Mouse (Mus musculus) thymus, adult 2 months (tissue): ENCODE results near the gene Slc7a14. TPM values are rescaled to one million over a fixed set of nuclear protein-coding genes. Genes with fewer than 3 reads are reported as not detected.

ENCODE experiments used
- DNase-seq: peaks from one replicate; pipeline ENCODE4 v3.0.0; 2021
- H3K27ac ChIP-seq: fragments of 200-500 bp; 2 replicates; pipeline ENCODE4 v1.5.1; 2012; ENCODE audit warnings: low read length, control low read depth; ENCODE audit not compliant: control insufficient read depth, insufficient read depth
- H3K27me3 ChIP-seq: fragments of 200-500 bp; 2 replicates; pipeline ENCODE4 v1.6.1; 2012; ENCODE audit warnings: mild to moderate bottlenecking, low read length, moderate library complexity, mixed read lengths; ENCODE audit not compliant: control insufficient read depth, insufficient read depth
- H3K36me3 ChIP-seq: fragments of 200-500 bp; 2 replicates; pipeline ENCODE4 v1.6.1; 2012; ENCODE audit warnings: mild to moderate bottlenecking, low read length, moderate library complexity; ENCODE audit not compliant: control insufficient read depth, insufficient read depth
- H3K4me1 ChIP-seq: fragments of 200-500 bp; replicated peaks from 2 replicates; pipeline ENCODE4 v1.6.1; 2012; ENCODE audit warnings: low read length; ENCODE audit not compliant: control insufficient read depth, insufficient read depth
- H3K4me3 ChIP-seq: fragments of 200-500 bp; 2 replicates; pipeline ENCODE4 v1.5.1; 2012; ENCODE audit warnings: mild to moderate bottlenecking, low read length, control low read depth, moderate library complexity; ENCODE audit not compliant: control insufficient read depth, insufficient read depth
- CTCF ChIP-seq: fragments of 200-500 bp; IDR thresholded peaks from 2 replicates; pipeline ENCODE4 v1.5.1; 2012; ENCODE audit warnings: mild to moderate bottlenecking, control low read depth, low read length, moderate library complexity, borderline replicate concordance; ENCODE audit not compliant: control insufficient read depth, poor library complexity, insufficient read depth; ENCODE audit errors: extremely low read depth
- POLR2A ChIP-seq: fragments of 200-500 bp; IDR thresholded peaks from 2 replicates; pipeline ENCODE4 v1.6.1; 2012; ENCODE audit warnings: mild to moderate bottlenecking, low read length, control low read depth, moderate library complexity; ENCODE audit not compliant: control insufficient read depth, poor library complexity, insufficient read depth; ENCODE audit errors: extremely low read depth
- WGBS: fragments of 180-500 bp; shearing (Covaris S2); methylation state at CpG from one replicate; pipeline ENCODE4 v1.1.7; 2018; 5-methylcytosine and 5-hydroxymethylcytosine counted together
- polyA plus RNA-seq: library from polyadenylated mRNA; depleted of rRNA; stranded (reverse); fragments of >200 nt; gene quantifications from 2 replicates; pipeline ENCODE4 v1.2.3, GENCODE M21; 2012

Gene Slc7a14
- polyA plus RNA-seq, 1 experiment, result 0.03 TPM

DNA sequence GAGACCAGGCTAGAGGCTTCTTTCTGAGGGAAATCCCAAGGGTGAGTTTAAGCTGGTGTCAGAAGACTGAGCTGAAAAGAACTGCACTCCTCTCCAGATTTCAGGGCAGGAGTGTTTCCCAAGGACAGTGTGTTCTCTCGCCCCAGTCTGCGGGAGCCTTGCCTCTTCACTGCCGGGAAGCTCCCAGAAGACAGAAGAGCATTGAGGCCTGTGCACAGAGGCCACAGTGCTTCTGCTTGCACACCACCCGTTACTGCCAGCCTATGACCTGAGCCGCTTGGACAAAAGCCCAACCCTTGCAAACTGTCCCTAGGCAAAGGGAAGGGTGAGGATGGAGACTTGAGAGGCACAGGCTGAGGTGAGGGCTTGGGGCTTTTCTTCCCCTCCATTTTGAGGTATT is 80.9 kb downstream of the Slc7a14 start:
- Histone ChIP-seq H3K4me3 (no peak overlapping the region), H3K36me3 (no peaks in the 10 kb centered on the region), H3K27me3 (no peaks in the 10 kb centered on the region), H3K4me1 (no peaks in the 10 kb centered on the region), H3K27ac (no peak overlapping the region)
- no peak for TF ChIP-seq POLR2A
- no peak for TF ChIP-seq CTCF
- no peak for DNase-seq
- 96% methylated on average over 5 of the region's 5 CpGs for WGBS

DNA sequence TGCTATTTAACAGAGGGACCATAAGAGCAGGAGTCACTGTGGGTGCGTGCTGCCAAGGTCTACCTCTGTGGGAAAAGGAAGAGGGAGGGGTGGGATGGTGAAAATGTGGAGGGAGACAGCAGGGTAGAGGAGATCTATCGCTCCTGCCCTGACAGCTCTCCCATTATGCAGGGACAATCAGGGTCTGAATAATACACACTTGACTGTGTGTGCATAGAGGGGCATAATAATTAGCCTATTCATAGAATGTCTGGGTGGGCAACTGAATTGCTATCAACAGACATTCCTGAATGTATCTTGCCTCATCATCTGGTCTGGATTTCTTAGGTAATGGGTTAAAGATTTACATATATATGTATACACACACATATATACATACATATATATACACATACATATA is 81.7 kb downstream of the Slc7a14 start:
- no peak for DNase-seq
- Histone ChIP-seq H3K27ac (no peak overlapping the region), H3K36me3 (no peaks in the 10 kb centered on the region), H3K27me3 (no peaks in the 10 kb centered on the region), H3K4me3 (no peak overlapping the region), H3K4me1 (no peaks in the 10 kb centered on the region)
- WGBS, result 90% methylated on average over 2 of the region's 2 CpGs
- TF ChIP-seq CTCF, result no peak
- TF ChIP-seq POLR2A, result no peak

DNA sequence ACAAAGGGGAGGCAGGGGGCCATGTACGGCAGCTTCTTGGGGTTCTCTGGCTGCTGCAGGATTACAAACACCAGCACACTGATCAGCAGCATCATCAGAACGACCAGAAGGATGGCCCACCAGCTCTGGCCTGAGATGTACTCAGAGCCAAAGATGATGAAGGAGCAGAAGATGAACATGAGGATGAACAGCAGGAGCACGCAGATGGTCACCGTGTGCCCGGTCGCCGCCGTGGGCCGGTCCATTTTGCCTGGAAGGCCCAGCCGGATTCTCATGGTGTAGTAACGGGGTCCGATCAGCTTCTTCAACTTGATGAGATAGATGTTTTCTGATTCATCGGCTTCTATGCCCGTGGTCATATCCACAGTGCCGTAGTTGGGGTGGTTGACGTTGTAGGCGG is 86.6 kb downstream of the Slc7a14 start:
- TF ChIP-seq POLR2A (no peak), CTCF (no peak)
- Histone ChIP-seq H3K4me1 (no peaks in the 10 kb centered on the region), H3K36me3 (no peaks in the 10 kb centered on the region), H3K4me3 (no peak overlapping the region), H3K27me3 (no peaks in the 10 kb centered on the region), H3K27ac (no peak overlapping the region)
- DNase-seq, result no peak
- 95% methylated on average over 17 of the region's 17 CpGs for WGBS

DNA sequence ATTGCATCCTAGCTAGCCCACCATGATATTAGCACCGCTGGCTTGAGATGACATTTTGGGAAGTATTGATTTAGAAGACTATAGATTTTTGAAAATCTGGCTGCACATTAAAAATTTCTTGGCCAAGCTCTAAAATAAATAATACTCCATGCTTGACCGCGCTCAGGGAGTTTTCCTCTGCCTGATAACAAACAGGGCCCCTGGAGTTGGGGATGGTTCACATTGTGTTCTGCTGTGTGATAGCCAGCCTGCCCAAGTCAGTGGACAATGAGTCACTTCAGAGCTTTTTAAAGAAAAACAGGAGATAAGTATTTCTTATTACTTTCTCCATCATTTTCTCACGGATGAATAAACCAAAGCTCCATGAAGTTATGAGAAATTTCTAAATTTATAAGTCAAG is 90.1 kb downstream of the Slc7a14 start:
- Histone ChIP-seq H3K4me1 (no peaks in the 10 kb centered on the region), H3K27me3 (no peaks in the 10 kb centered on the region), H3K36me3 (no peaks in the 10 kb centered on the region), H3K27ac (no peak overlapping the region), H3K4me3 (no peak overlapping the region)
- TF ChIP-seq CTCF (no peak), POLR2A (no peak)
- WGBS, result 90% methylated on average over 4 of the region's 4 CpGs
- DNase-seq, result no peak

DNA sequence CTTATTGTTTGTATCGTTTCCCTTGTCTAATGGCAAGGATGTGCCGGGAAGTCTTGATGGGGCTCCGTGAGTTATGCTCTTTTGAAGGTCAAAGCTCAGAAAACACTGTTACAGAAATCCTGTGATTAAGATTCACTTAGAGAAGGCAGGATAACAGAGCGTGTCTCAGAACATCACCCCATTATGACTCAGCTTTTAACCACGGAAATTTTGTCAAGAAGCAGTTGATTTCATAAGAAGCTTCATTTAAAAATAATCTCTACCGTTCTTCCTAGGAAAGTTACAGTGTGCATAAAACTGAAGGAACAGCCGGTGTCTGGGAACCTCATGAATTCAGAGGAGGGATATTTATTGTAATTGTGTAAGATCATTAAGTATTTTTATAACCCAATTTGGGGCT is 90.7 kb downstream of the Slc7a14 start:
- no peak overlapping the region for H3K27ac ChIP-seq
- H3K4me1 ChIP-seq, result no peaks in the 10 kb centered on the region
- TF ChIP-seq POLR2A (no peak), CTCF (no peak)
- H3K4me3 ChIP-seq, result no peak overlapping the region
- DNase-seq, result no peak
- no peaks in the 10 kb centered on the region for H3K36me3 ChIP-seq
- 86% methylated on average over 7 of the region's 7 CpGs for WGBS
- no peaks in the 10 kb centered on the region for H3K27me3 ChIP-seq

DNA sequence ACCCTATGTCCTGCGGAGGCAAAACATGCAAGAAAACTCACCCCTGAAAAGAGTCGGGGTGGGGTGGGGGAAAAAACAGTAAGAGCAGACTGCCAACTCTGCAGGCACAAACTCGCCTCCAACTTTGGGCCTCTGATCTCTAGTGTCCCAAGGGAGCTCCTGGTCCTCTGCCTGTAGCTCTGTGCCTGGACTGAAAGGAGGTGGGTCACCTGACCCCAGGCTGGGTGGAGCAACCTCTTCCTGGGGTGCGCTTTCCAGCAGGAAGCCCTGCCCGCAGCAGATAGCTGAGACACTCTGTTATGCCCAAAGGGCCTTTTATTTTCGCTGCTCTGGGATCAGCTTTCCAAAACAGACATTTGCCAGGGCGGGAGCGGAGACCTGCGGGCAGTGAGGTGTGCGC is 92.7 kb downstream of the Slc7a14 start:
- no peak overlapping the region for H3K4me3 ChIP-seq
- H3K27me3 ChIP-seq, result no peaks in the 10 kb centered on the region
- WGBS, result 84% methylated on average over 10 of the region's 10 CpGs
- no peaks in the 10 kb centered on the region for H3K36me3 ChIP-seq
- no peak for DNase-seq
- H3K4me1 ChIP-seq, result no peaks in the 10 kb centered on the region
- TF ChIP-seq CTCF (no peak), POLR2A (no peak)
- H3K27ac ChIP-seq, result no peak overlapping the region

DNA sequence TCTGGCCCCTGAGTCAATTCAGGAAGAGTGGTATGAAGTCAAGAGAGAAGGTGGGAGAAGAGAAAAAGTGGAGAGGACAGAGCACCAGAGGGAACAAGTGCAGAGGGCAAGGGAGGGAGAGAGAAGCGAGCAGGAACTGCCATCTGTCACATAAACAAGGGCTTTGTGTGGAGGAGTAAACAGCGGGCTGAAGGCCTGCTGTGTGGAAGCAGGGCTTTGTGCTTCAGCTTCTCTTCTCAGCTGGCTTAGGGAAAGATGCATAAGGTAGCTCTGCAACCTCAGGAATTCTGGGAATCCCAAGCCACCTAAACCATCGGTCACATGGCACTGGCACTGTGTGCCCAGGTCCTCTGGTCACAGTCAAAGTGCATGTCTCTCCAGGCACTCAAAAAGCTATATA is 96.4 kb downstream of the Slc7a14 start:
- WGBS, result 80% methylated on average over 3 of the region's 3 CpGs
- Histone ChIP-seq H3K4me1 (no peaks in the 10 kb centered on the region), H3K4me3 (no peak overlapping the region), H3K27ac (no peak overlapping the region), H3K36me3 (no peaks in the 10 kb centered on the region), H3K27me3 (no peaks in the 10 kb centered on the region)
- no peak for DNase-seq
- no peak for TF ChIP-seq POLR2A
